Mouse (Mus musculus) embryonic fibroblast, embryonic 13.5 days (primary cell): ENCODE results near the gene Apbb1ip.
A peak's percentile ranks its signal among the peaks of the same experiment; 100 is the strongest.

Experiments used
- CTCF ChIP-seq: IDR thresholded peaks from 2 replicates; pipeline ENCODE4 v1.5.1; 2011; ENCODE audit warnings: mild to moderate bottlenecking, control low read depth, low read length, moderate library complexity, borderline replicate concordance; ENCODE audit not compliant: insufficient read depth
- POLR2A ChIP-seq: IDR thresholded peaks from 2 replicates; pipeline ENCODE4 v1.6.1; 2011; ENCODE audit warnings: low read depth, mild to moderate bottlenecking, control low read depth, low read length, moderate library complexity

DNA sequence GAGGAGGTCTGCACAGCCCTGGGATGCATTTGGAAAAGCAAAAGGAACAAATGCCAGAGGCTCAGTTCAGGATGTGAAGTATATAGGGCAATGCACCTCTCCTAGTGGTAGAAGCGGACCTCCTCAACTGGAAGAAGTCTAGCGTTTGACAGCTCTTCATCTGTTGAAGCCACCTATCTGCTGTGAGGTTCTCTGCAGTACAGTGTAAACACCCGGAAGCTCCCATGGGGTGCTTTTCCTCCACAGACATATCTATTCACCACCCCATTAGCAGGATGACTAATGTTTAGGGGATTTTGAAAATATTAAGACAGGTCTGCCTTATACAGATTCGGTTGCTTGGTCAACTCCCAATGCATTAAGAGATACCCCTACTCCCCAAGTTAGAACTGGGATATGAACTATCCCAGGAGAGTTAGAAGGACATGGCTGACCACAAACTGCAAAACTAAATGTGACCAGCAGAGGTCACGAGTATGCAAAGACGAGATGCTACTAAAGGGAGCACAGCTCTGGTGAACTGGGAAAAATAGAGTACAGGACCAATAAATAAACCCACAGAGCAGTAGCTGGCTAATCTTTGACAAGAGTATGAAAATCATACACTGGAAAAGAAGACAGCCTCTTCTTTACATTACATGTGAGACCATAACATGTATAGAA is 15.5 kb upstream of the Apbb1ip start:
- TF ChIP-seq CTCF (peak; percentile 2; the same call in 1 of the 2 replicates), POLR2A (no peak)
